Mouse (Mus musculus): ENCODE data around the gene Gm9736. TPM values are rescaled to one million over a fixed set of nuclear protein-coding genes. Genes with fewer than 3 reads are reported as not detected.
"Not testable (repeated sequence)": the region's sequence is repeated elsewhere in the genome, so short reads cannot be mapped to it uniquely, and the experiment has no call there.

Gm9736 gene
- polyA plus RNA-seq, 1 experiment from 2014 or later, result not detected

DNA sequence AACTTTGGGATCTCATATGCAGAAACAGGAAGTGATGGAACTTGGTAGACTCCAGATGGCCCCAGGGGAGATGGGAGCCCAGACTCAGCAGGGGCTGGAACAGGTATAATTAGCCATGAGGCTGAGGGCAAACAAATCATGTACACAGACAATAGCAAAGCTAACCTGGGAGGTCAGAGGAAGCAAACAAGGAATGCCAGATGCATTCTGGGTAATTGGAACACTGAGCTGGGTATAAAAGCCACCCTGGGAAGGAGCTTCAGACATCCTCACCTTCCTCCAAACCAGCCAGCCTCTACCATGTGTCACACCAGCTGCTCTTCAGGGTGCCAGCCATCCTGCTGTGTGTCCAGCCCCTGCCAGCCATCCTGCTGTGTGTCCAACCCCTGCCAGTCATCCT lies 40.0 kb downstream of the Gm9736 start, which contains the start of gene Gm10024:
Gene Gm10024 (plus strand): TSS at position 301 of the 400 bp plus-strand sequence.
- H3K27me3 ChIP-seq (ENCODE audit: control insufficient read depth, insufficient read depth, low read depth, low read length); H3K36me3 ChIP-seq (ENCODE audit: control insufficient read depth, insufficient read depth); H3K4me1 ChIP-seq (ENCODE audit: control insufficient read depth, low read depth, low read length); H3K9ac ChIP-seq (ENCODE audit: low read depth, low read length); H3K9me3 ChIP-seq (replicated peaks; ENCODE audit: control insufficient read depth, low read length); ATAC-seq (ENCODE audit: low read depth); H3K27ac ChIP-seq (ENCODE audit: low read length); H3K4me2 ChIP-seq (ENCODE audit: low read depth, low read length); H3K4me3 ChIP-seq (ENCODE audit: low read depth, low read length): not testable (repeated sequence)

DNA sequence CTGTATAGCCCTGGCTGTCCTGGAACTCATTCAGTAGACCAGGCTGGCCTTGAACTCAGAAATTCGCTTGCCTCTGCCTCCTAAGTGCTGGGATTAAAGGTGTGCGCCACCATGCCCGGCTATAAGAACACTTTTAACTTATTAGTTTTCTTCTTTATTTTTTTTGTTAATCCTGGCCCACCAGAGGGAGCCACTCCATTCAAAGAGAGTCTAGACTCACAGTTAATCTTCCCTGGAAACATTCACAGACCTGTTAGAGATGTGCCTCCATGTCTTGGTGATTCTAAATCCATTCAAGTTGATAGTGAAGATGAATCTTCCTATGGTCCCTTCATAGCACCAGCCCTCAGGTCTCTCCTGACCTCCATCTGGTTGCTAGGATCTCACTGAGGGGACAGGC lies 41.3 kb downstream of the Gm9736 start:
- 55% methylated on average over 3 of the region's 3 CpGs for WGBS (ENCODE audit: insufficient replicate concordance)

DNA sequence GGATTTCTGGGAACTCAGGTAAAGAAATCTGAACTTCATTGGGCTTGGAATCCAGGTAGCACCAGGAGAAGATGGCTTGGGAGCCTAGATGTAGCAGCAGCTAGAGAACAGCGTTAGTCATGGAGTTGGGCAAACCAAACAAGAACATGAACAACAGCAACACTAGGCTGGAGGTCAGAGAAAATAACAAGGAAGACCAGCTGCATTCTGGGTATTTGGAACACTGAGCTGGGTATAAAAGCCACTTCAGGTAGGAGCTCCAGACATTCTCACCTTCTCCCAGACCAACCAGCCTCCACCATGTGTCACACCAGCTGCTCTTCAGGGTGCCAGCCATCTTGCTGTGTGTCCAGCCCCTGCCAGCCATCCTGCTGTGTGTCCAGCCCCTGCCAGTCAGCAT lies 44.8 kb downstream of the Gm9736 start, which contains the start of gene Gm10272:
Gene Gm10272 (plus strand): TSS at position 301 of the 400 bp plus-strand sequence.
- no peaks in the 10 kb centered on the region for H3K4me1 ChIP-seq (ENCODE audit: control insufficient read depth, low read depth, low read length)
- H3K27ac ChIP-seq (ENCODE audit: low read length), result no peak within 1 kb of the TSS
- H3K9ac ChIP-seq (ENCODE audit: low read depth, low read length), result no peak within 1 kb of the TSS
- WGBS (ENCODE audit: insufficient replicate concordance), result 66% methylated on average over 1 of the region's 1 CpGs
- H3K4me2 ChIP-seq (ENCODE audit: low read depth, low read length), result no peak within 1 kb of the TSS
- no peaks in the 10 kb centered on the region for H3K9me3 ChIP-seq (replicated peaks; ENCODE audit: control insufficient read depth, low read length)
- H3K27me3 ChIP-seq (ENCODE audit: control insufficient read depth, insufficient read depth, low read depth, low read length), result no peaks in the 10 kb centered on the region
- ATAC-seq (ENCODE audit: low read depth), result no peak
- H3K36me3 ChIP-seq (ENCODE audit: control insufficient read depth, insufficient read depth), result no peaks in the 10 kb centered on the region
- H3K4me3 ChIP-seq (ENCODE audit: low read depth, low read length), result no peak within 1 kb of the TSS

More for the DNA sequence above, 41.3 kb downstream of the Gm9736 start:
- H3K27me3 ChIP-seq (ENCODE audit: control insufficient read depth, insufficient read depth, low read depth, low read length), result no peaks in the 10 kb centered on the region
- H3K36me3 ChIP-seq (ENCODE audit: control insufficient read depth, insufficient read depth), result no peaks in the 10 kb centered on the region
- H3K4me1 ChIP-seq (ENCODE audit: control insufficient read depth, low read depth, low read length), result no peaks in the 10 kb centered on the region
- no peak overlapping the region for H3K4me3 ChIP-seq (ENCODE audit: low read depth, low read length)
- H3K9ac ChIP-seq (ENCODE audit: low read depth, low read length), result no peak overlapping the region
- H3K9me3 ChIP-seq (replicated peaks; ENCODE audit: control insufficient read depth, low read length), result no peaks in the 10 kb centered on the region
- no peak overlapping the region for H3K27ac ChIP-seq (ENCODE audit: low read length)
- no peak for ATAC-seq (ENCODE audit: low read depth)
- no peak overlapping the region for H3K4me2 ChIP-seq (ENCODE audit: low read depth, low read length)

Other genes starting within 250 kb of the Gm9736 start
- 12.1 and 13.8 TPM in 2 replicates for gene Fam207a, start 235.6 kb downstream of the Gm9736 start, polyA plus RNA-seq (2015; fragmentation: Nextera tagmentation; extraction: Ambion mirVana)
- 18.2 and 20.6 TPM in 2 replicates for gene Itgb2, start 221.1 kb downstream of the Gm9736 start, polyA plus RNA-seq (2015; fragmentation: Nextera tagmentation; extraction: Ambion mirVana)
- 87.3 and 94.5 TPM in 2 replicates for gene Pttg1ip, start 169.6 kb downstream of the Gm9736 start, polyA plus RNA-seq (2015; fragmentation: Nextera tagmentation; extraction: Ambion mirVana)
- 82.3 and 92.2 TPM in 2 replicates for gene Sumo3, start 145.3 kb downstream of the Gm9736 start, polyA plus RNA-seq (2015; fragmentation: Nextera tagmentation; extraction: Ambion mirVana)
- gene Gm49325, start 145.2 kb downstream of the Gm9736 start, polyA plus RNA-seq (2015; fragmentation: Nextera tagmentation; extraction: Ambion mirVana), result 0.61 TPM in 1 of 2 replicates, not detected in the other
- 43.7 and 46.3 TPM in 2 replicates for gene Ube2g2, start 129.1 kb downstream of the Gm9736 start, polyA plus RNA-seq (2015; fragmentation: Nextera tagmentation; extraction: Ambion mirVana)
- 0.05 TPM in 1 of 2 replicates, not detected in the other for gene Tspear, start 64.8 kb downstream of the Gm9736 start, polyA plus RNA-seq (2015; fragmentation: Nextera tagmentation; extraction: Ambion mirVana)
- gene Gm19402, start 60.6 kb downstream of the Gm9736 start, polyA plus RNA-seq (2015; fragmentation: Nextera tagmentation; extraction: Ambion mirVana), result not detected in 2 replicates
- gene Gm9508, start 54.1 kb downstream of the Gm9736 start, polyA plus RNA-seq (2015; fragmentation: Nextera tagmentation; extraction: Ambion mirVana), result not detected in 2 replicates
- gene Gm10272, start 44.7 kb downstream of the Gm9736 start, polyA plus RNA-seq (2015; fragmentation: Nextera tagmentation; extraction: Ambion mirVana), result not detected in 2 replicates
- gene Gm10024, start 39.9 kb downstream of the Gm9736 start, polyA plus RNA-seq (2015; fragmentation: Nextera tagmentation; extraction: Ambion mirVana), result not detected in 2 replicates
- gene Gm10142, start 35.5 kb downstream of the Gm9736 start, polyA plus RNA-seq (2015; fragmentation: Nextera tagmentation; extraction: Ambion mirVana), result not detected in 2 replicates
- gene Krtap12-1, start 30.8 kb downstream of the Gm9736 start, polyA plus RNA-seq (2015; fragmentation: Nextera tagmentation; extraction: Ambion mirVana), result not detected in 2 replicates
- gene Gm10100, start 24.9 kb downstream of the Gm9736 start, polyA plus RNA-seq (2015; fragmentation: Nextera tagmentation; extraction: Ambion mirVana), result not detected in 2 replicates
- gene Gm18596, start 8.7 kb downstream of the Gm9736 start, polyA plus RNA-seq (2015; fragmentation: Nextera tagmentation; extraction: Ambion mirVana), result not detected in 2 replicates
- gene Gm3233, start 8.3 kb upstream of the Gm9736 start, polyA plus RNA-seq (2015; fragmentation: Nextera tagmentation; extraction: Ambion mirVana), result not detected in 2 replicates
- gene Gm3238, start 20.0 kb upstream of the Gm9736 start, polyA plus RNA-seq (2015; fragmentation: Nextera tagmentation; extraction: Ambion mirVana), result not detected in 2 replicates
- gene Gm7138, start 25.6 kb upstream of the Gm9736 start, polyA plus RNA-seq (2015; fragmentation: Nextera tagmentation; extraction: Ambion mirVana), result not detected in 2 replicates
- gene Gm3250, start 31.2 kb upstream of the Gm9736 start, polyA plus RNA-seq (2015; fragmentation: Nextera tagmentation; extraction: Ambion mirVana), result not detected in 2 replicates
- not detected in 2 replicates for gene Gm7137, start 36.8 kb upstream of the Gm9736 start, polyA plus RNA-seq (2015; fragmentation: Nextera tagmentation; extraction: Ambion mirVana)
- gene Gm9639, start 43.7 kb upstream of the Gm9736 start, polyA plus RNA-seq (2015; fragmentation: Nextera tagmentation; extraction: Ambion mirVana), result not detected in 2 replicates
- gene Gm19668, start 47.8 kb upstream of the Gm9736 start, polyA plus RNA-seq (2015; fragmentation: Nextera tagmentation; extraction: Ambion mirVana), result not detected in 2 replicates
- not detected in 2 replicates for gene Gm9507, start 60.5 kb upstream of the Gm9736 start, polyA plus RNA-seq (2015; fragmentation: Nextera tagmentation; extraction: Ambion mirVana)
- not detected in 2 replicates for gene Gm2696, start 63.3 kb upstream of the Gm9736 start, polyA plus RNA-seq (2015; fragmentation: Nextera tagmentation; extraction: Ambion mirVana)
- gene Krtap10-4, start 75.7 kb upstream of the Gm9736 start, polyA plus RNA-seq (2015; fragmentation: Nextera tagmentation; extraction: Ambion mirVana), result not detected in 2 replicates
- gene Krtap10-10, start 84.6 kb upstream of the Gm9736 start, polyA plus RNA-seq (2015; fragmentation: Nextera tagmentation; extraction: Ambion mirVana), result not detected in 2 replicates
- not detected in 2 replicates for gene Gm36176, start 95.4 kb upstream of the Gm9736 start, polyA plus RNA-seq (2015; fragmentation: Nextera tagmentation; extraction: Ambion mirVana)
- not detected in 2 replicates for gene Gm10318, start 101.5 kb upstream of the Gm9736 start, polyA plus RNA-seq (2015; fragmentation: Nextera tagmentation; extraction: Ambion mirVana)
- gene Gm3285, start 110.6 kb upstream of the Gm9736 start, polyA plus RNA-seq (2015; fragmentation: Nextera tagmentation; extraction: Ambion mirVana), result not detected in 2 replicates
- gene Lrrc3, start 151.2 kb upstream of the Gm9736 start, polyA plus RNA-seq (2015; fragmentation: Nextera tagmentation; extraction: Ambion mirVana), result 16.5 and 18.6 TPM in 2 replicates
- 2.7 and 3.0 TPM in 2 replicates for gene Trpm2, start 219.2 kb upstream of the Gm9736 start, polyA plus RNA-seq (2015; fragmentation: Nextera tagmentation; extraction: Ambion mirVana)
- gene 1810043G02Rik, start 227.2 kb upstream of the Gm9736 start, polyA plus RNA-seq (2015; fragmentation: Nextera tagmentation; extraction: Ambion mirVana), result 3.7 and 4.0 TPM in 2 replicates

Data from liver, embryonic 16.5 days (tissue).